Mouse (Mus musculus): ENCODE data around the gene Upp2.

Gene Upp2

DNA sequence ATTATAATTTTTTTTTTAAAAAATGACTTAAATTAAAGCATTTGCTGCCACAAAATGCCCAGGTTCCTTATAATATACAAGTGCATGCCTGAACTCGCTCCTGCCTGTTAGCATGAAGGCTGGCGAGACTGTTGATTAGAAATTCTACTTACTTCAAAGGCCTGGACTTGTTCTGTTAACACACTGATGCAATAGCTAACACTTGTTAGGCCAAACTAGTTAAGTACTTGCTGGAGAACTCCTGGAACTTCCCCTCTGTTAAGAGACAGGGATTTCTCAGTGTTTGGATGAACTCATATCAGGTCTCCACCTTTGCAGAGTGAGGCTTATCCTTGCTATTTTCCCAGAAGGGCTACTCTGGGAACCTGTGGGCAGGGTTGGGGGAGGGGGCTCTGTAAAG lies 105.4 kb downstream of the Upp2 start:
- in situ Hi-C loops (cut with MboI, MseI): no loop called here

- in situ Hi-C loops (cut with MboI, MseI): no loop called here
Observed at GRCm38 (mm10) chr2:58679968-58680367, 112.9 kb downstream of the Upp2 start.

DNA sequence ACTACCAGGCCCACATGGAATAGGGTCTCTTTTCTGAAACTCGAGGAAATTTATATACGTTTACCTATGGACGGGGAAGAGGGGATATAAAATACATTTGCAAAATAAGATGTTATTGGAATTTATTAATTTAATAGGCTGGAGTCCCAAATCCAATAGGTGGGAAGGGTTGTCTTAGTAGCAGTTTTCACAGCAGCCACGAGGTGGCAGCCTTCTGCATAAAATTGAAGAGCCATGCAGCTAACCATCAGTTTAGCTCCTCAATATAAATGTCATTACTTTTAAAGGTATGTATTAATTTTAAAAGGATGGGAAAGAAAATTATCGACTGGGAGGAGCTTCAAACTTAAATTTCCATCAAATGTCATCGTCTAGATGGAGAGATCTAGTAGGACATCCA lies 113.7 kb downstream of the Upp2 start:
- in situ Hi-C loops (cut with MboI, MseI): no loop called here

- in situ Hi-C loops (cut with MboI, MseI): no loop called here
Observed at GRCm38 (mm10) chr2:58681394-58681793, 114.3 kb downstream of the Upp2 start.

- in situ Hi-C loops (cut with MboI, MseI): loop anchor here (5.0 kb wide), 1 partner anchor 735 kb away; no protein-coding TSS in a partner anchor
Observed at GRCm38 (mm10) chr2:58697501-58697900, 130.4 kb downstream of the Upp2 start.

DNA sequence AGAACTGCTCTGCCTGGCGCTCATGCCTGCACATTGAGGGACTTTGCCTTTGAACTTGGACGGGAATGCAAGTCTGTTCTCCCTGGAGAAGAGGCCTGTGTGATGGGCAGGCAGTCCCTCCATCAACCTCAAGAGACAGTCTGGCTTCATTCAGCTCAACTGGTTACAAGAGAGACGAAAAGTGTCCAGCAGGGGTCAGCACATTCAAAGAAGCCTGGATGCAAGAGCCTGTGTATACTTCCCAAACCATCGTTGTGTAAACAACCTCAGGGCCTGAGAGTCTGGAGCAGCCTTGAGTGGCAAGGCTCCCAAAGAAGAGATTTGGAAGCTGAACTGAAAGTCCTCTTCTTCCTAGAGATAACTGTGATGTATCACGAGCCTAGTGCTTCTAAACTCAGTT lies 132.8 kb downstream of the Upp2 start:
- in situ Hi-C loops (cut with MboI, MseI): loop anchor here (5.0 to 25.0 kb wide), 2 partner anchors 437 to 732 kb away; no protein-coding TSS in a partner anchor

GRCm38 (mm10) chr2:58700354-58700753 lies 133.3 kb downstream of the Upp2 start:
- in situ Hi-C loops (cut with MboI, MseI): loop anchor here (25.0 kb wide), 1 partner anchor 437 kb away; no protein-coding TSS in a partner anchor

DNA sequence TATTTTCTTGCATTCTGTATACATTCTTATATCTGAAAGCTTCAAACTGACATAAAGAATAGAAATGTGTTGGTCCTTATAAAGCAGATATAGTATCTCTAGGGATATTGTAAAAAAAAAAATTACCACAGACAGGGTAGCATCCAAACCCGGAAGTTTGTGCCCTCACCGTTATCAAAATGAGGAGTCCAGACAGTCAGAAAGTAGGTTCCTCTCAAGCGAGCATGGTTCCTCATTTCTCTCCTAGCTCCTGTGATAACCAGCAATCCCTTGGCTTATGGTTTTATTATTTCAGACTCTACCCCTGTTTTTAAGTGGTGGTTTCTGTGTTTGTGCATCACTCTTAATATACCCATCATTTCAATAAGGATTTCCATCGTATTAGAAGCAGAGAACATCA lies 134.5 kb downstream of the Upp2 start:
- in situ Hi-C loops (cut with MboI, MseI): loop anchor here (25.0 kb wide), 1 partner anchor 436 kb away; no protein-coding TSS in a partner anchor

DNA sequence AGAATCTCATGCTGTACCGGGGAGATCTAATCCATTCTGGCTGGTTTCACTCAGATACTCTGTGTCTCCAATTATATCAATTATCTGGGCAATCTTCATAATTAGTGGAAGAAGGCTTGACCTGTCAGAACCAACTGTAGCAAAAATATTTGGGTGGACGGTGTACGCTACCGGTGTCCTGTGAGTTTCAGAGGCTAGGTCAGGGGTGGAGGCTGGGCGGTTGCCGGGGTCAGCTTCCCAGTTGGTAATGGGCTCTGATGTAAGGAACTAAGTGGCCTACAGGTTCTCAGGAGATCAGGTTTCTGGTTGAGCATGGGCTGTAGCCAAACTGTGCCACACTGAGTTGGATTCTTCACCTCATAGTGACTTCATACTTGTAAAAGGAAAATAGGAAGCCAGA lies 136.1 kb downstream of the Upp2 start:
- in situ Hi-C loops (cut with MboI, MseI): loop anchor here (25.0 kb wide), 1 partner anchor 434 kb away; no protein-coding TSS in a partner anchor

DNA sequence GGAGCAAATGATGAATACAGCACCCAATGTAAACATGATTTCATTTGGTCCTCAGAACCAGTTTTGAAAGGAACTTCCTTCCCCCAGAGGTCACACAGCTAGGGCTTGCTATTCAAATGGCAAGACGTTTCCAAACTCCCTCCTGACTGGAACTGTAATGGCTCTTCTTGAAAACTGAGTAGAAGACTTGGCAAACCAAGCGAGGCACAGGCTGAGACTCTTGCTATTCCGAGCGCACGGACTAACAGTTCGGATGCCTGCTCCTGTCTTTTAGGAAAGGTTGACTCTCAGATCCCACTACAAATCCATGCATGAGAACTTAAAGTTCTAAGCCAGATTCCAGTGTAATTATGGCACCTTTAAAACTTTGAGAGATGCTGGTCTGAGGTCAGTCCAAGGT lies 136.5 kb downstream of the Upp2 start:
- in situ Hi-C loops (cut with MboI, MseI): loop anchor here (25.0 kb wide), 1 partner anchor 434 kb away; no protein-coding TSS in a partner anchor

DNA sequence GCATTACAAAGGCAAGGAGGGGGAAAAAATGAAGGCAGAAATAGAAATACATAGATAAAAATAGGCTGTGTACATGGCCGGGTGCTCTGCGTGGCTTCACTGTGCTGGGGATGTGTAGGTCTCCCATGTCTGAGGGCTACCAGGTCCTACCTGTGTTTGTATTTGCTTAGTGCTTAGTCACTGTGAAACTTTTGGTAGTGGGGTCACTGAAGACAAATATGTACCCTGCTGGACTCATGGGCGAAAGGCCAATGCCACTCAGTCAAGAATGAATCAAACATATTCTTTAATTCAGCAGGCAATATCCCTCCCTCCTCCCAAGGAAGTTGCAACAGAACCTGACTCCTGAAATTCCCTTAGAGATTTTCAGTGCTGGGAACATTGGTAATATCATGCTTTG lies 137.5 kb downstream of the Upp2 start:
- in situ Hi-C loops (cut with MboI, MseI): loop anchor here (25.0 kb wide), 1 partner anchor 433 kb away; no protein-coding TSS in a partner anchor

- in situ Hi-C loops (cut with MboI, MseI): loop anchor here (5.0 to 25.0 kb wide), 2 partner anchors 65 to 430 kb away; no protein-coding TSS in a partner anchor
Observed at GRCm38 (mm10) chr2:58707676-58708075, 140.6 kb downstream of the Upp2 start.

- in situ Hi-C loops (cut with MboI, MseI): loop anchor here (25.0 kb wide), 1 partner anchor 427 kb away; no protein-coding TSS in a partner anchor
Observed at GRCm38 (mm10) chr2:58710234-58710633, 143.1 kb downstream of the Upp2 start.

DNA sequence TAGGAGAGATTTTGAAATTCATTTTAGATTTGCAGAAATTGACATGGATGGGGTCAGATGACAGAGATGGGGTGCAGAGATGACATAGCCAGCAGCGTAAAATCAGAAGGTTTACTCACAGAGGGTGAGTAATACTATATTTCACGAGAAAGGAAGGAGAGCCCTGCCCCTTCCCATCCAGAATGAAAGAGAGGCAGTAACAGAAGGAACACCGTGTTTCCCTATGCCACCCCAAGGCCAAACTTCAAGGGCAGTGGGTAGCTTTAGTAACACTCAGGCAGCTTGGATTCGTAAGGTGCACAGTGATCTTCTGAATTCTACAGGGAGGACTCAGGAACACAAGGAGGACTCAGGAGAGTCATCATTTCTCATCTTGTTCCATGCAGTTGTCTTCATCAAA lies 144.0 kb downstream of the Upp2 start:
- in situ Hi-C loops (cut with MboI, MseI): loop anchor here (25.0 kb wide), 1 partner anchor 426 kb away; no protein-coding TSS in a partner anchor

DNA sequence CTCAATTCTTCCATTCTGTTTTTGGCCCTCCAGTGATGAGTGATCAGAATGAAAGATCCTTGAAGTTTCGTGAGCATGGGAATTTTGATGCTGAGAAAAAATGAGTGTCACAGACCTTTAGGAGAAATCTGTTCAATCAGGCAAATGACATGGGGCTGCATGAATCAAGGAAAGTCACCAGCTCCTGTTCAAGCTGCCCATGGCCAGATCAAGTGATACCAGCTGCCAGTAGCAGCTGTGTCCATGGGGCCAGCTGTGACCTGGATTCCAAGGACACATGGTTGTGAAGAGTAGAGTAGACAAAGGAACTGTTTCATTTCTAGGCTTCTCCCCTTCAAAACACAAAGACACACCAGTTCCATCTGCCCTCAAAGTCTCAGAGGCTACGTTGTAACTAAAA lies 144.4 kb downstream of the Upp2 start:
- in situ Hi-C loops (cut with MboI, MseI): loop anchor here (25.0 kb wide), 1 partner anchor 426 kb away; no protein-coding TSS in a partner anchor

DNA sequence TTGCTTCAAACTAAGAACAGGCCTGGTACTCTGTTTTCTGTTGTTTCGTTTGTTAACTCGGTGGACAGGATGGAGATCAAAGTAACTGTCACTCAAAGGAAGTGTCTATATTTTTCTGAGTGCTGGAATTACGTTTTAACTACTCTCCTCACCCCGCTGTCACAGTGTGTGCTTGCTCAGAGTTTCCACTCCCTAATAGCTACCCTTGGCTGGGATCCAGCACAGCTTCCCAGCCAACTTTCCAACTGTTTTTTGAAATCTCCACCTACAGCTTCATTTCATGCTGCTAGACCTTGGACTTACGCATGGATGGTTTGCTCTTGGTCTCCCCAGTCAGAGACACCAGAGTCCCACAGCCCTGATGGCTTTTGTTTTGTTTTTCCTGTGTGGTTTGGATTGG lies 144.8 kb downstream of the Upp2 start:
- in situ Hi-C loops (cut with MboI, MseI): loop anchor here (25.0 kb wide), 1 partner anchor 425 kb away; no protein-coding TSS in a partner anchor

- in situ Hi-C loops (cut with MboI, MseI): loop anchor here (25.0 kb wide), 1 partner anchor 419 kb away; no protein-coding TSS in a partner anchor
Observed at GRCm38 (mm10) chr2:58717898-58718297, 150.8 kb downstream of the Upp2 start.

GRCm38 (mm10) chr2:58737192-58737820 lies 170.2 kb downstream of the Upp2 start:
- in situ Hi-C loops (cut with MboI, MseI): no loop called here

DNA sequence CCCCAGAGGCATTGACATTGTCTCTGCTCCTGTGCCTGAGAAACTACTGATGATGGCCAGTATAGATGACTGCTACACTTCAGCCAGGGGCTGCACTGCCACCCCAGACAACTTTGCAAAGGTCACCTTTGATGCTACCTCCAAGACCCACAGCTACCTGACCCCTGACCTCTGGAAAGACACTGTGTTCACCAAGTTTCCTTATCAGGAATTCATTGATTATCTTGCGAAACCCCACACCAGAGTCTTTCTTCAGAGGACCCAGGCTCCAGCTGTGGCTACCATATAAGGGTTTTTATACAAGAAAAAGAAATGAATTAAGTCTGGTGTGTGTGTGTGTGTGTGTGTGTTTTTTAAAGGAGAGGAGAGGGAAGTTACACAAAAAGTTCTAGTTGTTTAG lies 174.1 kb downstream of the Upp2 start:
- in situ Hi-C loops (cut with MboI, MseI): no loop called here

DNA sequence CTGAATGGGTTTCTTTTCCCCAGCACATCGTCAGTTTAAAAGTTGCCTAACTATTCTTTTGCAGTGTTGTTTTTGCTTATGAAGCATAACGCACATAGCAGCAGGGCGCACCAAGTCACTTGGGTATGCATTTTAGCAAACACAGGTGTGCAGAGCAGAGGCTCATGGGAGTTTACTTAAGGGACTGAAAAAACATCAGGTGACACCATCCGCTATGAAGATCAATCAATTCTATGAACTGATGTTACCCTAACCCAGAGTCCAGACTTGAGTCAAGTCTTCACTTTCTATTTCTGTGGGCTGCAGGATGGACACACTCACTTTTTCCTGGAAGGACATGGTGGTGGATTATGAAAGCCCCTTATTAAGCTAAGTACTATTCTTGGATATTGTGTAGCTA lies 174.9 kb downstream of the Upp2 start:
- in situ Hi-C loops (cut with MboI, MseI): no loop called here

GRCm38 (mm10) chr2:58743446-58743845 lies 176.3 kb downstream of the Upp2 start:
- in situ Hi-C loops (cut with MboI, MseI): no loop called here

DNA sequence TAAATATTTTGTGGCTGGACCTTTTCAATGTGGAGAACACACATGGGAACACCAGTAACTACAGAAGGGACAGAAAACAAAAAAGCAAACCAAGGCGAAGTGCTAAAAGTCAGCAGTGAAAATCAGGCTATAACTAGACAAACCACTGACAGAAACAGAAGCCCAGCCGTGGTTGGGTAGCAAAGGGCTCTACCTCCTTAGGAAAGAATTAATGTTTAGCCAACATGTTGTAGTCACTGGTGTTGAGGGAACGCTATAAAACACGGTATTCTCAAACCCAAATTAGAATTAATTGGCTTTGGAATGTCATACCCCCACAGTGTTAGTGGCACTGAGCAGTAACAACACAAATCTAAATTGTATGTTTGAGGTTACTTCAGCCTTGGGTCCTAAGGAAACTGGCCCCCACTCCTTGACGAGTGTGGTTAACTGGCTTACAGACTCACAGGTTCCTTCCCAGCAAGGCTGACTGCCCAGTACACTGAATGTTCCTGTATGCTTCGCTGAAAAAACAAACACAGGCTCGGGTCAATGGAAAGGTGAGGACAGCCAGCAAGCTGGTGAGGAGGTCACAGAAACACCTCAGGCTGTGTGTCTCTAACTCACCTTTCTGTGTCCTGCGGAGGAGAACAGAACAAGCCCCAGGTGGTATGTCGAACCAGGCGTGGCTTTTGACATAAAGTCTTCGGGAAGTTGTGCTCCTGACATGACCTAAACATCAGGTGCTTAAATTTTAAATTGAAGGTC lies 180.6 kb downstream of the Upp2 start:
- in situ Hi-C loops (cut with MboI, MseI): no loop called here
